Mouse (Mus musculus) liver (tissue): ENCODE data around the gene Pdpr.
"Not testable (repeated sequence)": the region's sequence is repeated elsewhere in the genome, so short reads cannot be mapped to it uniquely, and the experiment has no call there.

Experiments
- DNase-seq: peaks from one replicate; pipeline ENCODE4 v3.0.0-alpha.2; 2020; ENCODE audit warnings: mixed read lengths

The Pdpr gene

DNA sequence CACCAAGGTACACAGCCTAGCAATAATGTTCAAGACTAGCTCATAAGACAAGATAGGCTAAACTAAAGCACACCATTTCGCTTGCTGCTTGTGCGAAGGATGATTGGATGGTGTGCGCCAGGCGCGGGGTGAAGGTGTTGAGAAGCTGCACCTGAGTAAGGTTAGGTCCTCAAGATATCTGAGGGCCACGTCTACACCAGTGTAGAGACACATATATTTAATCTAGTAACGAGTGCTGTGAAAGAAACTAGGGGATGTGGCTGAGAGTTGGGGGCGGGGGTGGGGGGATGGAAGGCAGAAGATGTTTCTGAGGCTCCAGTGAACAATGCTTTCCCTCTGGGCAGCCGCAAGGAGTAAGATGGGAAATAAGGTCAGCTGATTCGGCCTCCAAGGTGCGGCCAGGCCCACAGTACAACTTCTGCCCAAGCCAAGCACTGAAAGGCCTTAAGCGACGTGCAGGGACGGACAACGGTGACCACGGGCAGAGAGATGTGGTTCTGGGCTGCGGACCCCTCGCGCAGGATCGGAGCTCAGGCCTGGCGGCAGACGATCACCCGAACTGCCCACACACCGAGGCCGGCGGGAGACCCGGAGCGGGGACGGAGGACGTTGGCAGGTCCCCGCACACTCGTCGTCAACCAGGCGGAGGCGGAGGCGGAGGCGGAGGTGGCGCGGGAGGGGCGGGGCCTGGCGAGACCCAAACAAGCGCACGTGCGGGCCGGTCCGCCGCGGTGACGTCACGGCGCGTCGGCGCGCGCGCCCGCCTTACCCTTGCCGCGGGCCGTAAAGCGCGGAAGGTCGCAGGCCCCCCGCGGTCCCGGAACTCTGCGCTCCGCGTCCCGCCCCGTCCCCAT, at the start of gene Pdpr:
TSS of gene Pdpr (plus strand) at position 766 of the 854 bp plus-strand sequence.
- DNase-seq = peak; percentile 93

GRCm38 (mm10) chr8:111048694-111049093, 45.7 kb upstream of the Pdpr start:
- DNase-seq = no peak

GRCm38 (mm10) chr8:111049106-111049505, 45.3 kb upstream of the Pdpr start:
- DNase-seq = no peak

- no peak for DNase-seq
Observed at GRCm38 (mm10) chr8:111053827-111054518, 40.5 kb upstream of the Pdpr start.

DNA sequence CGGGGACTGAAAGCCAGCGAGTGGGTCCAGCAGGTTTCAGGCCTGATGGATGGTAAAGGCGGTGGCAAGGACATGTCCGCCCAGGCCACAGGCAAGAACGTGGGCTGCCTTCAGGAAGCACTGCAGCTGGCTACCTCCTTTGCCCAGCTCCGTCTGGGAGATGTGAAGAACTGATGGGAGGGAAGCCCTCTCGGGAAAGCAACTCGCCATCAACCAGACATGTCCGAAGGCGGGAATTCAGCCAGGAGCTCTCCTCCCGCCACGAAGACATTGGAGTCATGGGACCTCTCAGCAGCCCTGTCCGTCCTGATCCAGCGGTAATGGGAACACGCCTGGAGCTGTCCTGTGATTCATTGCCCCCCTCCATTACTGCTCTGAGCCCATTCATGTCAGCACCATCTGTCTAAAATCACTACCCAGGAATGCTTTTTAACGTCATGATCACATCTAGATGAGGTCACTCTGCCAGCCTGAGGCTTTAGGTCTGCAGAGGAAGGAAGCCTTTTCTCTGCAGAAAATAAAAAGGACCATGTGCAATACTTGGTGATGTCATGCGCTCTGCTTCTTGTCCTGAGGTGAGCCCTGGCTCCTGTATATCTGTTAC, 39.3 kb upstream of the Pdpr start:
- no peak for DNase-seq

GRCm38 (mm10) chr8:111055661-111056060, 38.8 kb upstream of the Pdpr start:
- DNase-seq = no peak

- DNase-seq = peak; percentile 93
Observed at GRCm38 (mm10) chr8:111056158-111056663, 38.2 kb upstream of the Pdpr start, which contains the start of gene Exosc6. Gene Exosc6, plus strand, starts transcription at chr8:111056339.

DNA sequence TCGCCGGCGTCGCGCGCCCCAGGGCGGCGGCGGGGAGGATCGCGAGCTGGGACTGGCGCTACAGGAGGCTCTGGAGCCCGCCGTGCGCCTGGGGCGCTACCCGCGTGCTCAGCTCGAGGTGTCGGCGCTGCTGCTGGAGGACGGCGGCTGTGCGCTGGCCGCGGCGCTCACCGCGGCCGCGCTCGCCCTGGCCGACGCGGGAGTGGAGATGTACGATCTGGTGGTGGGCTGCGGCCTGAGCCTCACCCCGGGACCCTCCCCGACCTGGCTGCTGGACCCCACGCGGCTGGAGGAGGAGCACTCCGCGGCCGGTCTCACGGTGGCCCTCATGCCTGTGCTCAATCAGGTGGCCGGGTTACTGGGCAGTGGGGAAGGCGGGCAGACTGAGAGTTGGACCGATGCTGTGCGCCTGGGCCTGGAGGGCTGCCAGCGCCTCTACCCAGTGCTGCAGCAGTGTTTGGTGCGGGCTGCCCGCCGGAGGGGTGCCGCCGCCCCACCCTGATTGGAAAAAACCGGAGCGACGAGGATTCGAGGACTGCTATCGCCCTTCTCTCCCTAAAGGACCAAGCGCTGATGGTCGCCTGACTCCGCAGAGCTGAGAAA, 37.6 kb upstream of the Pdpr start:
- peak; percentile 48 for DNase-seq

GRCm38 (mm10) chr8:111058946-111059572, 35.4 kb upstream of the Pdpr start:
- DNase-seq = no peak

DNA sequence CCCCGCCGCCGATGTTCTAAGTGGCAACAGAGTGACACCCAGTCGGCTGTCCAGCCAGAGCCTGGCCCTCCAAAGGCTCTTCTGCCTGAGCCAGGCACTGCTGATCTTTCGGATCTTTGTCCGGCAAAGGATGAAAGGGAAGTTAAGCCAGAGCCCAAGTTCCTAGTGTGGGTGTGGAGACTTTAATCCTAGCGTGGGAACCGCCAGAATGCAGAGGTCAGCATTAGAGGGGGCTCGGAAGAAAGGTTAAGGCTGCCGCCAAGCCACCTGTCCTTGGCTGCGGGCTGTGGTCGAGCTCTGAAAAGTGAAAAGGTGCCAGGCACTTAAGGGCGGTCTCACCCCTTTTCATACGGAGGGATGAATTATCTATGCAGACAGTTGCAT, 32.8 kb upstream of the Pdpr start:
- DNase-seq = no peak

GRCm38 (mm10) chr8:111062072-111062757, 32.2 kb upstream of the Pdpr start:
- peak; percentile 88 for DNase-seq

DNA sequence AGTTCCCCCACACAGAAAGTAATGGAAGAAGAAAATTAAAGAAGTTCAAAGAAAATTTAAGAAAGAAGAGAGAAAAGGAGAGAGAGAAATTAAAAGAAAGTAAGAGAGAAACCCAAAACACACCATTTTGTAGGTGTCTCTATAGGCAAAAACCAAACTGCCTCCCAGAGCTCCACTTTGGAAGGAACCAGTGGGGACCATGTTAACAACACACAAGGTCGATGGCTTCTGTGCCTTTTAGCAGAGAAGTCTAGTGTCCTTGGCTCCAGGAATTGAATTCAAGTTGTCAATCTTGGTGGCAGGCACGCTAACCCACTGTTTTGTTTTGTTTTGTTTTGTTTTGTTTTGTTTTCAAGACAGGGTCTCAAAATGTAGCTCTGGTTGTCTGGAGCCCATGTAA, 31.5 kb upstream of the Pdpr start:
- peak; percentile 1 for DNase-seq

DNA sequence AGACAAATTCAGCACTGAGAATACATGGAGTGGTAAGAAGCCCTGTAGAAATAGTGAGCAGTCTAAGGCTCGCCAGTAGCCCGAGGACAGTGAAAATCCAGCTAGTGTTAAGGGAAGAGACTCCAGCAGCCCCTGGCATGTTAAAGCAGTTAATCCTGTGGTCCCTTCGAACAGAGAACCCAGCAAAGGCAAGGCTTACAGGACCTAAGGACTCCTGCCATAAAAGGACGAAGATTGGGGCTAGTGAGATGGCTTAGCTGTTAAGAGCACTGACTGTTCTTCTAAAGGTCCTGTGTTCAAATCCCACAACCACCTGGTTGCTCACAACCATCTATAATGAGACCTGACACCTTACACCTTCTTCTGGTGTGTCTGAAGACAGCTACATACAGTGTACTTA, 28.1 kb upstream of the Pdpr start:
- peak; percentile 1 for DNase-seq

DNA sequence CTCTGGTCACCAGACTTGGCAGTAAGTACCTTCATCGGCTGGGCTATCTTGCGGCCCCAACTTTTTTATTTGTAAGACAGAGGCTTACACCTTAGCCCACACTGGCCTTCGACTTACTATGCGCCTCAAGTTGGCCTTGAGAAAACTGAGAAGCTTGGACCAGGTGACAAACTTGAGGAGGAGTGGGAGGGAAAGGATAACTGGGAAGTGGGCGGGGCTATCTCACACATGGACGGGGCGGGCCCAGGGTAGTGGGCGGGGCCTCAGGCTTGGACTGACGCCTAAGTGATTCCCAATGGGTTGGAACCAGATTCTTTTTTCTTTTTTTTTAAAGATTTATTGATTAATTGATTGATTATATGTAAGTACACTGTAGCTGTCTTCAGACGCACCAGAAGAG, 27.0 kb upstream of the Pdpr start:
- DNase-seq = peak; percentile 66

DNA sequence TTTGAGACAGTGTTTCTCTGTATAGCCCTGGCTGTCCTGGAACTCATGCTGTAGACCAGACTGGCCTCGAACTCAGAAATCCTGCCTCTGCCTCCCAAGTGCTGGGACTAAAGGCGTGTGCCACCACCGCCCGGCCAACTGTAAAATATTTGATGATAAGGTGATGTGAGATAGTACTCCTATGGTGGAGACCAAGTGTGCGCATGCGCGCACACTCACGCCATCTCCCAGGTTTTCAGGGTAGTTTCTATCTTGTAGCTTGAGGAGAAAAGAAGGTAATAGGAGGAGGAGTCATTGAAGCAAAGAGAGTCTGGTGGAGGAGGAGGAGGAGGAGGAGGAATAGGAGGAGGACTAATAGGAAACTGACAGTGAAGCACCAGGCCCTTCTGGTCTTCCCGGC, 25.8 kb upstream of the Pdpr start:
- DNase-seq = not testable (repeated sequence)

GRCm38 (mm10) chr8:111075926-111076325, 18.5 kb upstream of the Pdpr start:
- no peak for DNase-seq

GRCm38 (mm10) chr8:111079461-111079860, 15.0 kb upstream of the Pdpr start:
- DNase-seq = no peak

GRCm38 (mm10) chr8:111079861-111080271, 14.6 kb upstream of the Pdpr start:
- no peak for DNase-seq

DNA sequence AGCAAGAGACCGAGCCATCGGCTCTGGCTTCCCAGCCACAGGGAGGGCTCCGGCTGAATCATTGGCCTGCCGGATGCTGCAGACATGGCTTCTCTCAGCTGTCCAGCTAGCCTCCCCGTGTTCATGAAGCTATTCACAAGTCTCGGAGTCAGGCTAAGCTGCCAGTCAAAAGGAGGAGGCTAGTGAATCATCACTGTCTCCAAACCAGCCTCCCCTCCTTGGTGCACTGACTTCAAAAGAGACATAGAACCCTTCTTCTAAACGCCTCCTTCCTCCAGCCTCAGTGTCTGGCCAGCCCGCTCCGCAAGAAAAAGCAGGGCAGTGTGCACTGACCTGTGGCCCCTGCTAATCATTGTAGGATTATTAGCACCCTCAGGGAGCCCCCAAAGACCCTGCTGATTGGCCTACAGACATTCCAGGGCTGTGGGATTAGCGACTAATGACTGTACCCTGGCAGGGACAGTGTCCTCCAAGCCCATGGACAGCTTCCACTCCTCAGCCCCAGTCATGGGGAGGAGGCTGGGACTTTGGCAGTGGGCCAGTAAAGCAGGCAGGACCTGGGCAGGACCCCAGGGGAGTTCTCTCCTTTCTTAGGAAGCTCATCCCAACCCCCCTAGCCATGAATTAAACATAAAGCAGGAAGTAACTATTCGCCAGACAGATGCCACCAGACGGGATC, 12.7 kb upstream of the Pdpr start:
- no peak for DNase-seq

GRCm38 (mm10) chr8:111083936-111084335, 10.5 kb upstream of the Pdpr start:
- not testable (repeated sequence) for DNase-seq

DNA sequence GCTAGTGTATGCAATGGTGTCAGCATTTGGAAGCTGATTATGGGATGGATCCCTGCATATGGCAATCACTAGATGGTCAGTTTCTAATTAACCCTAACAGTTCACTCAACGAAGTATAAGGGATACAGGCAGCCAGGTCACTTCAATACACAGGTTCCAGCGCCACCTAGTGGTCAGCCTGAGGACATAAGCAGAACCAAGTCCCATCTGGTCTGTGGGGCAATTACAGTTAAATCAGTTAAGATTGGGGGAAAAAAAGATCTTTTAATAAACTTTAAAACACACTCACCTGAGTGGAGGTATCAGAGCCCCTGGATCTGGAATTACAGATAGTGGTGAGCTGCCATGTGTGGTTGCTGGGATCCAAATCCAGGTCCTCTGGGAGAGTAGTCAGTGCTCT, 4.3 kb upstream of the Pdpr start:
- peak; percentile 86 for DNase-seq
